Mouse (Mus musculus): ENCODE measurements around the gene Pot1b. TPM values are rescaled to one million over a fixed set of nuclear protein-coding genes. Genes with fewer than 3 reads are reported as not detected.

Pot1b gene
- polyA plus RNA-seq (2012; rRNA removed) = 6.6 and 7.1 TPM in 2 replicates

DNA sequence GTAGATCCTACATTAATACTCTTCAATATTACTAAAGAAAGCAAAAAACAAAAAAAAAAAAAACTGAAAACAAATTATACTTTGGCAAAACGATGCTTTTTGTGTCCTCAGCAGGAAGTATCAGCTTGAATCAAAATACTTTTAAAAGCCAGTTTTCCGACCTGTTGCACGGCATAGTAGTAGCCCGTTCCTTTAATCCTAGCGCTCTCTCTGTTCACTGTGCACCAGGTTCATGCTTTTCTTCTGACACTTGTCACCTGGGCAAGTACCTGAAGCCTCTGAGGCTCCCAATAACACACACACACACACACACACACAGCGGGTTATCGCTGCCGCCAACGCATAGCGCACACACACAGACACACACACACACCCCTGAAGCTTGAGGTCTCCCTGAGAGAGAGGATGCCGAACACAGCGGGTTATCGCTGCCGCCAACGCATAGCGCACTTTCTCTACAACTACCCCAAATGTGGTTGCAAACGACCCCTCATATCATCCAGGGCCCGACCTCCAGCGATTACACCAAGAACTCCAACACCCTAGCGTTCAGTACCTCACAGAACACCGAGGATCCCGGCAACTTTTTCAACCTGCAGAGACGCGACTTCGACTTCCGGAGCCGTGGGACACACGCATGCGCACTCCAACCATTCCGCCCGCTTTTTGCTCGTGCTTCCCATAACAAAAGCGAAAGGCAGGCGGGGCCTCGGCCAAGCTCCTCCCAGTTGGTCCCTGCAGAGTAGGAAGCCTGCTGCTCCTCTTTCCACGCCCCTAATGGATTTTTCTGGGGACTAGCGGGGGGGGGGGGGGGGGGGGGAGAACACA lies at the start of gene Pot1b:
Gene Pot1b, minus strand, starts transcription at position 645 of the 828 bp plus-strand sequence.
- Histone ChIP-seq H3K4me1 (ENCODE audit: control insufficient read depth, insufficient read depth, low read length) (no peaks in the 10 kb centered on the region), H3K4me3 (ENCODE audit: insufficient read depth, low read length) (peak within 1 kb of the TSS; percentile 87), H3K27ac (ENCODE audit: insufficient read depth, low read length) (no peak within 1 kb of the TSS)
- no peak for TF ChIP-seq POLR2A (IDR thresholded peaks at IDR 0.05; ENCODE audit: extremely low read depth, insufficient read depth, low read length)
- 0 out of 2 replicates have a peak, but pooled peaks have one; percentile 4 for TF ChIP-seq CTCF (IDR thresholded peaks at IDR 0.05; ENCODE audit: extremely low read depth, insufficient read depth, low read length)

DNA sequence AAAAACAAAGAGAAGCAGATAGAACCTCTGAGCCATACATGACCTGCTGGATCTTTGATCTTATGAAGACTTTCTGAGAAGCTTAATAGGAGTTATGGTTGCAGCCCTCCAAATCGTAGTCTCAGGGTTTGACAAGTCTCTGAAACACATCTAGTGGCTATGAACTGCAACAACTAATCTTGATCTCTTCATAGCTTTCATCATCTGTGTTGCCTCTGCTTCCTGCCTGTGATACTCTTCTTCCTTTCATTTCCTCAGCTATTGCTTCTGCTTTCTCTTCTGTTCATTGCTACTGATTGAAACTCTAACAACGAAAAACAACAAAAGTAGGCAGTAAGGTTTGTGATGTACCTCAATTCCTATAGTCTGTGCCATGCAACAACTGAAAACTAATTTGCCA lies 38.7 kb upstream of the Pot1b start:
- Histone ChIP-seq H3K27ac (ENCODE audit: insufficient read depth, low read length) (no peak overlapping the region), H3K4me1 (ENCODE audit: control insufficient read depth, insufficient read depth, low read length) (no peaks in the 10 kb centered on the region), H3K4me3 (ENCODE audit: insufficient read depth, low read length) (no peak overlapping the region)
- TF ChIP-seq CTCF (IDR thresholded peaks at IDR 0.05; ENCODE audit: extremely low read depth, insufficient read depth, low read length) (no peak), POLR2A (IDR thresholded peaks at IDR 0.05; ENCODE audit: extremely low read depth, insufficient read depth, low read length) (no peak)

DNA sequence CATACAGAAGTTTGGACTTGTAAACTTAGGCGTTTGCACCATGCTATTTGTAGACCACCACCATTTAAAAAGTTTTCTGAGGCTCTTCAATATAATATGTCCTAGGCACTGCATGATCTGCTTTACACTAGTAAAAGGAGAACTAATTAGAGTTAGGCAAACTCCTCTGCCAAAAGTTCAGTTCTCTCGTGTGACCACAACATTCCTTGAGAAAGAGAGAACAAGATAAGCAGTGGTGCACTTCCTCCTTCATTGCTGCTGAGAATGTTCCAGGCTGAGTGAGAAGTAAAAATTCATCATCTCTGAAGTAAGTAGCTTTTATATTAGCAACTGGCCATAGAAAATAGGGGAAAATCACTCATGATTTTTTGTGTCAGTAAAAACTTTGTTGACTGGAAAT lies 37.4 kb upstream of the Pot1b start, which contains the start of gene Adgre4:
Gene Adgre4, plus strand, starts transcription at position 199 of the 400 bp plus-strand sequence.
- H3K4me1 ChIP-seq (ENCODE audit: control insufficient read depth, insufficient read depth, low read length) = no peaks in the 10 kb centered on the region
- no peak within 1 kb of the TSS for H3K27ac ChIP-seq (ENCODE audit: insufficient read depth, low read length)
- H3K4me3 ChIP-seq (ENCODE audit: insufficient read depth, low read length) = no peak within 1 kb of the TSS
- no peak for TF ChIP-seq POLR2A (IDR thresholded peaks at IDR 0.05; ENCODE audit: extremely low read depth, insufficient read depth, low read length)
- TF ChIP-seq CTCF (IDR thresholded peaks at IDR 0.05; ENCODE audit: extremely low read depth, insufficient read depth, low read length) = no peak

DNA sequence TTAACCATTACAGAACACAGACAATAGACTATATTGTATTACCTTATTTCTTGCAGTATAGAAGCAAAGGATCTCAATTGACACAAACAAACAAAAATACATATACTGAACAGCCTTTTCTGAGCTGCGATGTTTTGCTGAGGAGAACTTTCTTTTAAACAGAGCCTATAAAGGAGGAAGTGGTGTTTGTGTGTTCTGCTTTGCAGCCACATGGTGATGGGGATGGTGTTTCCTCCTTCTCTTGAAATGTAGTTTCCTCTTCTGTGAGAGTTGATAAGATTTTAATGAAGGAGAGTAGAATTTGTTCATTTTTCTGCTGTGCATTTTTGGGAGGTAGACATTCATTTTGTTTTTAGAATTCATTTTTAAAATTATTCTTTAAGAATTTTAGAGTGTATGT lies 24.2 kb upstream of the Pot1b start:
- no peak overlapping the region for H3K4me3 ChIP-seq (ENCODE audit: insufficient read depth, low read length)
- TF ChIP-seq POLR2A (IDR thresholded peaks at IDR 0.05; ENCODE audit: extremely low read depth, insufficient read depth, low read length) (no peak), CTCF (IDR thresholded peaks at IDR 0.05; ENCODE audit: extremely low read depth, insufficient read depth, low read length) (no peak)

DNA sequence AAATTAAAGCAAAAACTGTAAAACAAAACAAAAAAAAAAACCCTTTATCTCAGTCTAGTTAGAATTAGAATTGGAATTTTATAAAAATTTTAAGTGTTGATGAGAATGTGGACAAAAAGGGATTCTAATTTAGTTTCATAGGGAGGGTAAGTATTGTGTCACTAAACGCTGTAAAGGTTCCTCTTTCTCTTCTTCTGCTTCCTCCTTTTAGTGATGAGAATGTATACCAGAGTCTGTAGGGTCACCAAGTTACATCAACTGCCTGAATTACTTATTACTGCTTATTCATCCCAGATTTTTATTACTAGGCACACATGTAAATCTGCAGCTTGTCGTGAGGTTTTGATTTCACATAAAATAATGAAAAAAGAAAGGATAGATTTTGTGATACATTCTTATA lies 13.8 kb upstream of the Pot1b start:
- H3K4me3 ChIP-seq (ENCODE audit: insufficient read depth, low read length) = no peak overlapping the region
- no peaks in the 10 kb centered on the region for H3K4me1 ChIP-seq (ENCODE audit: control insufficient read depth, insufficient read depth, low read length)
- H3K27ac ChIP-seq (ENCODE audit: insufficient read depth, low read length) = no peak overlapping the region
- TF ChIP-seq POLR2A (IDR thresholded peaks at IDR 0.05; ENCODE audit: extremely low read depth, insufficient read depth, low read length) (no peak), CTCF (IDR thresholded peaks at IDR 0.05; ENCODE audit: extremely low read depth, insufficient read depth, low read length) (no peak)

More for the DNA sequence above, 24.2 kb upstream of the Pot1b start:
- H3K4me1 ChIP-seq (ENCODE audit: control insufficient read depth, insufficient read depth, low read length) = no peaks in the 10 kb centered on the region
- no peak overlapping the region for H3K27ac ChIP-seq (ENCODE audit: insufficient read depth, low read length)

DNA sequence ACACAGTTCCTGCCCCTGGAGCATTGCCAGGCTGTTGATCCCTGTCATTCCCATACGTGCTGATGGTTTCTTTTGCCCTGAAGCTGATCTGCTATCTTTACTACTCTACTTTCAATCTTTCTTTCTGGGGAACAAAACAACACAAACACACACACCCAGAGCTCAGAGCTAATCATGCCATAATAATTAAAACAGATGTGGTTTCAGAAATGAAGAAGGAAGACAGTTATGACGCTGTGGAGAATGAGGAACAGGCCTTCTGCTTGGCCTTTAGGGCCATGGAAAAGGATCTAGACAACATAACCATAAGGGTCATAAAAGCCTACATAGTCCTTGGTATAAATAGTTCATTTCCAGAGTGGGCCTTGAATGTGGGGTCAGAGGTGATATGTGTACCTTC lies 9.8 kb upstream of the Pot1b start:
- H3K4me3 ChIP-seq (ENCODE audit: insufficient read depth, low read length) = no peak overlapping the region
- TF ChIP-seq CTCF (IDR thresholded peaks at IDR 0.05; ENCODE audit: extremely low read depth, insufficient read depth, low read length) (no peak), POLR2A (IDR thresholded peaks at IDR 0.05; ENCODE audit: extremely low read depth, insufficient read depth, low read length) (no peak)
- no peaks in the 10 kb centered on the region for H3K4me1 ChIP-seq (ENCODE audit: control insufficient read depth, insufficient read depth, low read length)
- H3K27ac ChIP-seq (ENCODE audit: insufficient read depth, low read length) = no peak overlapping the region

DNA sequence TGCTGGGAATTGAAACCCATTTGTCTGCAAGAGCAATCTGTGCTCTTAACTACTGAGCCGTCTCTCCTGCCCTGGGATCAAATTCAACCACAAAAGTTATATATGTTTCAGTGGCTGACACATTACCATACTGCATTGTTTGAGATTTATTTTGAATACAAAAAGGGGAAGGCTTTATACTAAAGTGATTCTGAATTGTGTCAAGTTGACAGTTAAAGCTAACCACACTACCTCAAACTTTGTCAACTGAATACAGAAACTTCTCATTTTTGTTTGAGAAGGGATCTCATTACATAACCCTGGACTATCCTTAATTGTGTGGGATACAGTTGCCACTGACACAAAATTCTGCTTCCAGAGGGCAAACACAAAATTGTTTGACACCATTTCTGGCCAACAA lies 8.8 kb upstream of the Pot1b start:
- no peaks in the 10 kb centered on the region for H3K4me1 ChIP-seq (ENCODE audit: control insufficient read depth, insufficient read depth, low read length)
- TF ChIP-seq CTCF (IDR thresholded peaks at IDR 0.05; ENCODE audit: extremely low read depth, insufficient read depth, low read length) = no peak
- no peak for TF ChIP-seq POLR2A (IDR thresholded peaks at IDR 0.05; ENCODE audit: extremely low read depth, insufficient read depth, low read length)
- no peak overlapping the region for H3K27ac ChIP-seq (ENCODE audit: insufficient read depth, low read length)

DNA sequence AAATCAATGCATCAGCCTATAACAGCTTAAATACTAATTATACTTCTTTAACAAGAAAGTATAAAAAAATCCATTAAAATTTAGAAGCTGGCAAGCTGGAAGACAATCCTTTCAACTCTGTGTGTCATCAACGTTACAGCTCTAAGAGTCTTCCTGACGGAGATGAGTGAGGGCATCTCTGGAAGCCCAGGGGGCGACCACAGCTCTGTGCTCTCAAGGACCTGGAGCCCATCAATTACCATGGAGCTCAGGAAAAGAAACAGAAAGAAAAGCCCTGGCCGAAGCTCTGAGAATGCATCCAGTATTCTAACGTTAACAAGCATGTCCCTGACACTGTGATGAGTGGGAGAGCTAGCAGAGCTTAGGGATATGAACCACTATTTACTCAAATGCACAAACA lies 9.6 kb downstream of the Pot1b start:
- H3K27ac ChIP-seq (ENCODE audit: insufficient read depth, low read length) = no peak overlapping the region
- H3K4me1 ChIP-seq (ENCODE audit: control insufficient read depth, insufficient read depth, low read length) = no peaks in the 10 kb centered on the region
- TF ChIP-seq CTCF (IDR thresholded peaks at IDR 0.05; ENCODE audit: extremely low read depth, insufficient read depth, low read length) = no peak
- no peak for TF ChIP-seq POLR2A (IDR thresholded peaks at IDR 0.05; ENCODE audit: extremely low read depth, insufficient read depth, low read length)
- no peak overlapping the region for H3K4me3 ChIP-seq (ENCODE audit: insufficient read depth, low read length)

More for the DNA sequence above, 8.8 kb upstream of the Pot1b start:
- no peak overlapping the region for H3K4me3 ChIP-seq (ENCODE audit: insufficient read depth, low read length)

DNA sequence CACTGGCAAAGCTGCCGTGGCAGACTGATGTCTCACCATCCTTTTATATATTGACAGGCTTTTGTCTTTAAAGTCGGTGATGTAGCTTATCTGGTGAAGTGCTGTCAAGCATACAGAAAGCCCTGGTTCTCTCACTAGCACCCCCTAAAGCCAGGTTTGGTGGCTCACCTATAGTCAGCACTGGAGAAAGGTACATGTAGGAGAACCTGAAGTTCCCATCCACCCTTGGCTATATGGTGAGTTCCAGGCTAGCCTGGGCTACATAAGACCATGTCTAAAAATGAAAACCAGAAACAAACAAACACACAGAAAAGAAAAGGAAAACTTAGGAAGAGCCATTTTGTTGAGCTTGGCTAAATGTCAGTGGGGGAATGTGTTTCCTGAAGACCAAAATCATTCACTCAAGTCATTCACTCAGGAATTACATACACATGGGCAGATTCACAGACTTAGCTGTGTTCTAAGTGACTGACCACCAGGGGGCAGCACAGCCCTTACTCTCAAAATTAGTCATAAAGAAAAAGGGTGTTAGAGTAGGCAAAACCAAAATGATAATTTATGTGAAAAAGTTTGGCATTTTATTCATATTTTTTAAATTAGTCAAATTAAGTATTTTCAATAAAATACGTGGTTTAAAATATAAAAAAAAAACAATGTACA lies 10.1 kb downstream of the Pot1b start:
- H3K27ac ChIP-seq (ENCODE audit: insufficient read depth, low read length) = no peak overlapping the region
- TF ChIP-seq POLR2A (IDR thresholded peaks at IDR 0.05; ENCODE audit: extremely low read depth, insufficient read depth, low read length) = no peak
- TF ChIP-seq CTCF (IDR thresholded peaks at IDR 0.05; ENCODE audit: extremely low read depth, insufficient read depth, low read length) = peak; percentile 56; the same call in 1 of the 2 replicates
- no peak overlapping the region for H3K4me3 ChIP-seq (ENCODE audit: insufficient read depth, low read length)
- no peaks in the 10 kb centered on the region for H3K4me1 ChIP-seq (ENCODE audit: control insufficient read depth, insufficient read depth, low read length)

Measured in cortical plate, adult 2 months (tissue).